Mouse (Mus musculus): ENCODE results near the gene Galk1. TPM values are rescaled to one million over a fixed set of nuclear protein-coding genes. Genes with fewer than 3 reads are reported as not detected.

Galk1 gene
- polyA plus RNA-seq, 1 experiment from 2014 or later, result 224 TPM

DNA sequence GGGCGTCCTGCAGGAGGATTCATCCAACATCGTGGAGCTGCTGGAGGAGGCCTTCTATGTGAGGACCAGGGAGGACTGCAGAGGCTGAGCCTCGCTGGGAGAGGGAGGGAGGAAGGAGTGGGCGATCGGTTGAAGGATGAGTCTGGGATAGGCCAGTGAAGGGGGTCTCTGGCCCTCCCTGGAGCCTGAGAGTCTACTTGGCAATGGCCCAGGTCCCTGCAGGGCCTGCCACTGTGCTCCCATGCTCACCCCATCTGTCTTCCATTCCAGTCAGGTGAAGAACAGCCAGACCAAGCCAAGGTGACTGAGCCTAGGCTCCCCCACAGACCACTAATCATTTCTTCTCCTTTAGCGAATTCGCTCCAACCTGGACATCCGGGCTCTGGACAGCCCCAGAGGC is 29.2 kb downstream of the Galk1 start:
- H3K9me3 ChIP-seq, result no peaks in the 10 kb centered on the region
- no peaks in the 10 kb centered on the region for H3K36me3 ChIP-seq (replicated peaks)
- WGBS, result 91% methylated on average over 8 of the region's 8 CpGs
- no peak for DNase-seq (ENCODE audit: extremely low spot score, low spot score)
- H3K4me1 ChIP-seq, result no peaks in the 10 kb centered on the region
- H3K27me3 ChIP-seq (ENCODE audit: poor library complexity, severe bottlenecking), result peaks cover 26% of the 10 kb centered on the region
- no peak overlapping the region for H3K4me3 ChIP-seq
- no peak overlapping the region for H3K27ac ChIP-seq

DNA sequence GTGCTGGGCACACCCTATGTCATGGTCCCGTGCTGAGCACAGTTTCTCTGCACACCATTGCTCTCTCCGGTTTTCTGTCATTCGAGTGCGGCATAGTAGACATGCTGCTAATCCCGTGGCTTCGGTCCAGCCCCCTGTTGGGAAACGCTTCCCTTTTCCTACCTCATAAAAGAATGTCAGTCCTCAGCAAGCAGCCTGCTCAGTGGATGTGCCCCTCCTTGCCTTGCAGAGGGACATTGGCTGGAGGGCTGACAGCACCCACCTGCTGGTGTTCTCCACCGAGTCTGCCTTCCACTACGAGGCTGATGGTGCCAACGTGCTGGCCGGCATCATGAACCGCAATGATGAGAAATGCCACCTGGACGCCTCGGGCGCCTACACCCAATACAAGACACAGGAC is 30.0 kb downstream of the Galk1 start:
- Histone ChIP-seq H3K4me3 (no peak overlapping the region), H3K27ac (no peak overlapping the region), H3K9me3 (no peaks in the 10 kb centered on the region), H3K4me1 (no peaks in the 10 kb centered on the region), H3K36me3 (replicated peaks) (no peaks in the 10 kb centered on the region), H3K27me3 (ENCODE audit: poor library complexity, severe bottlenecking) (peaks cover 31% of the 10 kb centered on the region)
- DNase-seq (ENCODE audit: extremely low spot score, low spot score), result no peak
- WGBS, result 90% methylated on average over 15 of the region's 15 CpGs

DNA sequence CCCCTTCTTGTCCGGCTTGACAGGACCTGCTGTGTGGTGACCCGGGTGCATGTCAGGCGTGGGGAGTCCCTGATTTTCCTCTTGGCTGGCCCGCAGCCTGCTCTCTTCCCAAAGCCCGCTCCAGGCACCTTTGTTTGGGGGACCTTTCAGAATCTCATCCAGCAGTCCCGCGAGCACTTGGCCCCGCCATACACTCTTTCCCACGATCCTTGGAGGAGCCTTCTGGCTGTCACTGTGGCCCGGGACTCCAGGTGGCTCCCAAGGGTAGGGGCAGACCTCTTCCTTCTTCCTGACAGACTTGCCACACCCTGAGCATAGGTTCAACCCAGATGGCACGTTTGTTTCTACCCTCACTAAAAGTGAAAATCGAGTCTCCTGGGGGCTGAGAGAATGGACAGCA is 37.0 kb downstream of the Galk1 start:
- Histone ChIP-seq H3K27me3 (ENCODE audit: poor library complexity, severe bottlenecking) (peaks cover 69% of the 10 kb centered on the region), H3K9me3 (no peaks in the 10 kb centered on the region), H3K36me3 (replicated peaks) (no peaks in the 10 kb centered on the region), H3K4me1 (peaks cover 16% of the 10 kb centered on the region), H3K27ac (no peak overlapping the region), H3K4me3 (no peak overlapping the region; the same call in 1 of the 2 replicates)
- no peak for DNase-seq (ENCODE audit: extremely low spot score, low spot score)
- 43% methylated on average over 12 of the region's 12 CpGs for WGBS

DNA sequence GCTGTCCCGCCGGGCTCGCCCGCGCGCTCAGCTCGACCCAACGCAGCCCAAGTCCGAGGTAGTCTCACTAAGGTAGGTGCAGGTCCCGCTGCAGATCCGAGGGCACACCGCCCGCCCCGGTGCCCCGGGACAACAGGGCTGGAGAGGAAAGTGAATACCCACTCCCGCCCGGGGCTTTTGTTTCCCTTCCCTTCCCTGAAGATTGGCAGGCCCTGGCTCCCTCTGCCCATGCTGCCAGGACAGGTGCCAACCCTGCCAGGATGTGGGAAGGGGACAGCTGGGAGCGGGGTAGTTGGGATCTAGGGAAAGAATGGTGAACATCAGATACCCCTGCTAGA is 37.5 kb downstream of the Galk1 start:
- no peak for DNase-seq (ENCODE audit: extremely low spot score, low spot score)
- Histone ChIP-seq H3K4me1 (peaks cover 16% of the 10 kb centered on the region), H3K27ac (peak overlapping the region; percentile 65; the same call in 1 of the 2 replicates), H3K9me3 (no peaks in the 10 kb centered on the region), H3K27me3 (ENCODE audit: poor library complexity, severe bottlenecking) (peaks cover 69% of the 10 kb centered on the region), H3K4me3 (peak overlapping the region; percentile 56), H3K36me3 (replicated peaks) (no peaks in the 10 kb centered on the region)
- 3% methylated on average over 18 of the region's 18 CpGs for WGBS

DNA sequence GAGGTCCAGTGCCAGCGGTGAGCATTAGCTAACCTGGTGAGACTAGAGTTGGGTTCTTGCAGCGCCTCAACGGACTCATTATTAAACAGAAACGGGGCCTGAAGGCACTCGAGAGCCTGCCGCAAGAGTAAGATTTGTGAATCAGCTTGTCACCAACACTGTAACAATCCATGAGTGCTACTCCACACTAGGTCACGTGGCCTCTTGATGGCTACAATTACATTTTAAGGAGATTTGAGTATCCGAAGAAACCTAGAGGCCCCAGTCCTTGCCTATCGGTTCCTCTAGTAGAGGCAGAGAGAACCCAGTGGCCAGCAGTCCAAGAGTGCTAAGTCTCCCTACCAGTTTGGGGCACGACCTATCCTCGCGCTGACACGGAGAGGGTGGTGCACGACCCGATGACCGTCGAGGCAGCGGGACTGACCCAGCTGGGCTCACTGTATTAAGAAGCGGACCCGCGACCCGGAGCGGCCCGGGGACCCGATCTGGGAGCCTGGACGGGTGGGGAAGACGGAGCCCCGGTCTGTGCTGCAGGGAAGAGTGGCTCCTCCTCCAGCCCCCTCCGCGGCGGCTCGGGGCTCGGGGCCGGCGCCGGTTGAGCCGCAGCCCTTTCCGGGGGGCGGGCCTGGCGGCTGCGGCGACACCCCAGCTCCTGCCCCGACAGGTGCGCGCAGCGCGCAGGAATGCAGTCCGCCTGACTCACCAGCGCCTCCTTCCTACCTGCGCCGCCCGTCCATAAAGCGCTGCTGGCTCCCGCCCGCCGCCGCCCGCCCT is 38.0 kb downstream of the Galk1 start, which contains the start of gene Itgb4:
TSS of gene Itgb4 (plus strand) at position 401 of the 774 bp plus-strand sequence.
- H3K4me3 ChIP-seq, result peak within 1 kb of the TSS; percentile 56
- DNase-seq (ENCODE audit: extremely low spot score, low spot score), result peak; percentile 20
- peak within 1 kb of the TSS; percentile 65; the same call in 1 of the 2 replicates for H3K27ac ChIP-seq
- H3K27me3 ChIP-seq (ENCODE audit: poor library complexity, severe bottlenecking), result peaks cover 65% of the 10 kb centered on the region
- no peaks in the 10 kb centered on the region for H3K9me3 ChIP-seq
- H3K36me3 ChIP-seq (replicated peaks), result no peaks in the 10 kb centered on the region
- peaks cover 16% of the 10 kb centered on the region for H3K4me1 ChIP-seq
- WGBS, result 11% methylated on average over 55 of the region's 58 CpGs

DNA sequence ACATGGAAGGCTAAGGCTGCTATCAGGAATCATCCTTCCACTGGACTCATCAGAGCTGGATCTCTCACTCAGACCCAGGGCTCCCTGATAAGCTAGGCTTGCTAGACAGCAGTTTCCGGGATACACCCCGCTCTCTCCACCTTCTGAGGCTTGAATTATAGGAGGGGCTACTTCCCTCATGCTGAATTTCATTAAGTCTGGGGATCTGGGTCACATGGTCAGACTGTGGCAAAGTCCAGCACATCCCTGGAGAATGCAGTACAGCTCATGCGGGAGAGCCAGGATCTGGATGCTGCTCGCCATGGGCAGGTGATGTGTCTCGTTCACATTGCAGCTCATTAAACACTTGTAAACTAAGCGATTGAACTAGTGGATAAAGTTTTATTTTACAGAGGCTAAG is 41.5 kb downstream of the Galk1 start:
- Histone ChIP-seq H3K4me3 (no peak overlapping the region), H3K36me3 (replicated peaks) (peaks cover 14% of the 10 kb centered on the region), H3K27ac (no peak overlapping the region), H3K4me1 (peaks cover 16% of the 10 kb centered on the region), H3K27me3 (ENCODE audit: poor library complexity, severe bottlenecking) (peaks cover 33% of the 10 kb centered on the region), H3K9me3 (peaks cover 4% of the 10 kb centered on the region; the same call in 1 of the 2 replicates)
- no peak for DNase-seq (ENCODE audit: extremely low spot score, low spot score)
- 79% methylated on average over 6 of the region's 6 CpGs for WGBS

DNA sequence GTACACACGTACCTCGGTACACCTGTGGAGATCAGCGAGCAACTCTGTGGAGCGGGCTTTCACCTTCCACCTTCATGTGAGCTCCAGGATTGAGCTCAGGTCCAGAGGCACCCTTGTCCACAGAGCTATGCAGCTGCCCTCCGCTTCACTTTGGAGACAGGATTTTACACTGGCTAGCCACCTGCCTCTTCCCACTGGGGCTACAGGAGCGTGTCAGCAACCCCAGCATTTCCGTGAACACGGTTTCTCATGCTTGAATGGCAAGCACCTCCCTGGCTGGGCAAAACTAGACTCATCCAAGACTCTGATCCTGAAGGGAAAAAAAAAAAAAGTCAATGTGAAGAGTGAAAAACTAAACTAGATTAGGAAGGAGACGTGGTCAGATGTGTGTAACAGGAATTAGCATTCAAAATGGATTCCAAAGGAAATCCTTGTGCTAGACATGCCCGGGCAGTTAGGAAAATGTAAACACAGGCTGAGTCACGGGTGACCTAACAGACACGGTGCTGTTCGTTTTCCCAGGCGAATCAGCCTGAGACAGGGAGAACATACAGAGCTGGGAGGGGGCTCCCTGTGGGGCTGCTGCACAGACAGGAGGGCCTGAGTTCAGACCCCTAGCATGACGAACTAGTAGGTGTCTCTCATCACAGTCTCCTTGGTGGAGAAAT is 42.4 kb downstream of the Galk1 start:
- H3K4me1 ChIP-seq, result peaks cover 12% of the 10 kb centered on the region
- 0 out of 2 replicates have a peak overlapping the region, but pooled peaks have one; percentile 25 for H3K27ac ChIP-seq
- peaks cover 22% of the 10 kb centered on the region for H3K36me3 ChIP-seq (replicated peaks)
- DNase-seq (ENCODE audit: extremely low spot score, low spot score), result no peak
- H3K4me3 ChIP-seq, result no peak overlapping the region
- peaks cover 24% of the 10 kb centered on the region for H3K27me3 ChIP-seq (ENCODE audit: poor library complexity, severe bottlenecking)
- peaks cover 4% of the 10 kb centered on the region; the same call in 1 of the 2 replicates for H3K9me3 ChIP-seq
- WGBS, result 79% methylated on average over 15 of the region's 15 CpGs

DNA sequence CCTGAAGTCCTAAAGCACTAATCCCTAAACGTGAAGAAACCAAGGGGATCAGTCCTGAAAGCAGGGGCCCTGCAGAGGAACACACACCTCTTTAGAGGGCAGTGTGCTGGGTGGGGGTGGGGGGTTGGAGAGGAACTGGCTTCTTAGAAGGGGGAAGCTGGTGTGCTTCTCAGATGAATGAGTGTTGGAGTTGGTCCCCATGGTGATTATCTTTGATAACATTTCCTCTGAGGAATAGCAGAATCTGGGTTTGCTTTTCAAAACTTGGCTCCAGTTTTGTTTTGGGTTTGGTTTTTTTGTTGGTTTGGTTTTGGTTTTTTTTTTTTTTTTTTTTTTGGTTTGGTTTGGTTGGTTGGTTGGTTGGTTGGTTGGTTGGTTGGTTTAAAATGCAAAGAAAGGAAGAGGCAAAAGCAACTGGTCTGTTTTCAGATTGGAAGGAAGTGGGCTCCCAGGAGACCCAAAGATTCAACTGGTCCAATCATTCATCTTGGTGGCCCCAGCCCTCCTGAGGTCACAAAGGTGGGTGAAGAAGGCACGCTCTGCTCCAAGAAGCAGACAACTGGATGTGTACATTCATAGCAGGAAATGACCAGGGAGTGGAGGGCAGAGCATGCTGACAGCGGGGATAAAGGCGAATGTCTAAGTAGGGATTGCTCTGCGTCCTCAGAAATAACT is 43.7 kb downstream of the Galk1 start:
- DNase-seq (ENCODE audit: extremely low spot score, low spot score), result no peak
- no peak overlapping the region for H3K27ac ChIP-seq
- WGBS, result 77% methylated on average over 5 of the region's 5 CpGs
- peaks cover 4% of the 10 kb centered on the region; the same call in 1 of the 2 replicates for H3K9me3 ChIP-seq
- H3K4me3 ChIP-seq, result no peak overlapping the region
- peaks cover 35% of the 10 kb centered on the region for H3K36me3 ChIP-seq (replicated peaks)
- peaks cover 11% of the 10 kb centered on the region for H3K27me3 ChIP-seq (ENCODE audit: poor library complexity, severe bottlenecking)
- H3K4me1 ChIP-seq, result 0 out of 2 replicates have a peak, but pooled peaks cover 2% of the 10 kb centered on the region

DNA sequence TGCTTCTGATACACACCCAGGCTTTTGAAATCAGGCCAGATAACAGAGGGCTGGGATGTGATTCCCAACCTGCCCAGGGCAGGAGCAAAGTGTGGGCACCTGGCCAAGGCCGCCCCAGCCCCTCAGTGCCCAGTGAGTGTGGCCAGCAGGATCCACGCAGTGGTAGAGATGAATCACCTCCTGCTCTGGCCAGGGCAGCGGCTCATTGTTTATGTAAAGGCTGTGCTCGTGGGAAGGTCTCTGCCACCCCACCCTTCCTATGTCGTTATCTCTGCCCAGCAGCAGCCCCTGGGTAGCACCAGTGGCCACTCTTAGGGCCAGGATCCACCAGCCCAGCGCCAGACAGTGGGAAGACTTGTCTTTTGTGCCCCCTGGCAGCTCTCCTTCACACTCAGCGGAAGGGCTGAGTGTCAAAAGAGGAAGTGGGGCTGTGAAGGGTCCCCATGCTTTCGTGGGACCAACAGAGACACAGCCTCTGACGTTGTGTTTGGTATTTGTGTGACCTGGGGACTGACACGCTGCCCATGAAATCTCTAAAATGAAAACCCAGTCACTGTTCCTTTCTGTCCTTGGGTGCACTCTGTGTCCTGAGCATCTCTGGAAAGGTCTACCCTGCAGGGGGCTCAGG is 47.4 kb downstream of the Galk1 start:
- WGBS, result 93% methylated on average over 10 of the region's 10 CpGs
- H3K4me1 ChIP-seq, result no peaks in the 10 kb centered on the region
- peaks cover 4% of the 10 kb centered on the region; the same call in 1 of the 2 replicates for H3K9me3 ChIP-seq
- H3K27ac ChIP-seq, result no peak overlapping the region
- H3K27me3 ChIP-seq (ENCODE audit: poor library complexity, severe bottlenecking), result no peaks in the 10 kb centered on the region
- no peak for DNase-seq (ENCODE audit: extremely low spot score, low spot score)
- peaks cover 73% of the 10 kb centered on the region for H3K36me3 ChIP-seq (replicated peaks)
- no peak overlapping the region for H3K4me3 ChIP-seq

DNA sequence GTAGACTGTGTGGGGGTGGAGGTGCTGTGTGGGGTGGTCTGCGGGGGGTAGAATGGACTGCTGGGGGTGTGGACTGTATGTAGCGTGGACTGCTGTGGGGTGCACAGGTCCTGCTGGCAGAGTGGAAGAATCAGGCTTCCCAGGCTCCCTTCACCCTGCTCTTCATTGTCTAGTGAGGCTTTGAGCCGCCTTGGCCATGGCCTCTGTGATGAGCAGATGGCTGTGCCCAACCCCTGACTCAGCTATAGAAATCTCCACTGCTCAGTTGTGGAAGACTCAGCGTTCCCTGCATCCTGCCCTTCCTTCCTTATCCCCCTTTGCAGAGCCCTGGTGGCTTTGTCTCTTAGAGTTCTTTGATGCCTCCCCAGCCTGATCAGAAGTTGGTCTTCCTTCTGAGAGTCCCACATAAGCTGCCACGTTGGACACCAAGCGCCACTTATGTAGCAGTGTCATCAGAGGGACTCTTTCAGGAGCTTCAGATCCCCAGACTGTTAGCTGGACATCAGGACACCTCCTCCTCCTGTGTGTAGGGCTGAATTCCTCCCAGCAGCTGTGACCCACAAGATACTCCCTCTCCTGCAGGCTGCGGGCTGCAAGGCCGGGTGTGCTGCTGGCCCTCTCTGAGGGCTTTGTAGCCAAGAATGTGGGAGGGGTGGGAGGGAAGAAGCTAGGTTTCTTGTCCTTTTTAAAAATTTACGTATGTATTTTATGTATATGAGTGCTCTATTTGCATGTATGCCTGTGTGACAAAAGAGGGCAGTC is 49.7 kb downstream of the Galk1 start:
- WGBS, result 95% methylated on average over 9 of the region's 9 CpGs
- Histone ChIP-seq H3K36me3 (replicated peaks) (peaks cover 94% of the 10 kb centered on the region), H3K4me1 (no peaks in the 10 kb centered on the region; the same call in 1 of the 2 replicates), H3K27me3 (ENCODE audit: poor library complexity, severe bottlenecking) (no peaks in the 10 kb centered on the region), H3K27ac (no peak overlapping the region), H3K4me3 (no peak overlapping the region), H3K9me3 (peaks cover 4% of the 10 kb centered on the region; the same call in 1 of the 2 replicates)
- no peak for DNase-seq (ENCODE audit: extremely low spot score, low spot score)

DNA sequence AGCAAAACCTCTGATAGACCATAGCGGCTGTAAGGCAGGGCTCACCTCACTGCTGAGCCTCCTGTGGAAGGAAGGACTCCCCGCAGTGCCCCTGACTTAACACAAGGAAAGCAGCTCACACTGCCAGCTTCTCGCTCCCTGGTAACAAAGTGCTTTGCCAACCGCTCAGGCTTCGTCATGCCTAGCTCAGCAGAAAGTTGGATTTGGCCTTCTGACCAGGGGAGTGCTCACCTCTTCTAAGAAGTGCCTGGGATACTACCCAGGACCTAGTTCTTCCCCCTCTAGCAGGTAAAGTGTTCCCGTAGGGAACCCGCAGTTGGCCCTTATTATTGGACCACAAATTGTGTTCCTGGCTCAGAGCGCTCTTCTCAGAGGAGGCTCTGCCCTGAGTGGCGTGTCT is 53.5 kb downstream of the Galk1 start:
- no peaks in the 10 kb centered on the region for H3K9me3 ChIP-seq
- H3K27me3 ChIP-seq (ENCODE audit: poor library complexity, severe bottlenecking), result no peaks in the 10 kb centered on the region
- H3K4me3 ChIP-seq, result no peak overlapping the region
- H3K36me3 ChIP-seq (replicated peaks), result peaks cover 88% of the 10 kb centered on the region
- 96% methylated on average over 9 of the region's 9 CpGs for WGBS
- H3K27ac ChIP-seq, result no peak overlapping the region
- DNase-seq (ENCODE audit: extremely low spot score, low spot score), result no peak
- H3K4me1 ChIP-seq, result peaks cover 27% of the 10 kb centered on the region

All from forebrain, embryonic 10.5 days (tissue).